Mouse (Mus musculus) spleen, postnatal 14 days (tissue): ENCODE results near the gene Prpf8.

Experiments
- DNase-seq, 2 experiments: peaks; one replicate each; pipeline ENCODE4 v3.0.0; 2021 to 2022; ENCODE audit warnings: low spot score in 2 of 2

Gene Prpf8

DNA sequence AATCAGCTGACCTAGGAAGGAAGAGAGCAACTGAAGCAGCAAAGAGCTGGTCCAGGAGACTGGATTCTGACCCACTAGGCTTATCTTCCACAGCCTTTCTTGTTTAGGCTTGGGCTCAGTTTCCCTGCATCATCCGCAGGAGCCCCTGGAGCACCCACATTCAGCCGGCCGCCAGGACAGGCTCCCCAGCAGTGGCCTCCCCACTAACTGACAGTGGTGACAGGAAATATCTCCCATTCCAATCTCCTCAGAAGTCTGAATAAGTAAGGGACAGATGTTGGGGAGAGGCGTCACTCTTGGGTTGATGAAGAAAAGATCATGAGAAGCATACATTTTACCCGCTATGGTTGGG lies 26.9 kb upstream of the Prpf8 start:
- no peak for DNase-seq

DNA sequence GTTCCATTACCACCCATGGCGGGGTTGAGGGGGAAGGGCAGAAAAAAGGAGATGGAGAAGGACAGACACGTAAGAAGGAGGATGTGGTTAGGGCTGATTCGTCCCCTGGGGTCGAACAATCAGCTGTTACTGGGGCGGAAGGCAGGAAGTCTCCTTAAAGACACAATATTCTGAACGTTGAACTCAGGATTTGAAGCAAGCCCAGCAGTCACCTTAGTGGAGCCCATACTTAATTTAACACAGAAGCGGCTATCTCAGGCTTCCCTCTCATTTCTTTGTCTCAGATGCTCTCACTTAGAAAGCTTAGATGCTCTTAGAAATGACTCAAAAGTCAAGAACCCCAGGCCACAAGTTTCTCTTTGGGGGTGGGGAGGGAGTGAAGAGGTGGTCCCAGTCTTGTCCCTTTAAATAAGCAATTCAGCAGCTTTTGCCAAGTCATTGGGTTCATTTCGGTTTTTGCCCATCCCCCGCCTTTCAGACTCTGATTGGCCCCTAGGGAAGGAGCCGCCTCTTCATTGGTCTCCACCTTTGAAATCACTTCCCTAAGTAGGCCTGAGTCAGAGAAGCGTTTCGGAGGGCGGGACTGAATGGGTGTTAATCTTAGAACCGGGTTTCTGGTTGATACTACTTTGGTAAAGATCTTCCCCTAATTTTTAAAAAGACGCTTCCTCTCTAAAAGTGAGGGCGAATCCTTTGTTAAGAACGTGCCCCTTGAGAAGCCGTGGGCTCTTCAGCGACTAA lies 26.3 kb upstream of the Prpf8 start:
- peak; percentile 75 to 83 for DNase-seq

DNA sequence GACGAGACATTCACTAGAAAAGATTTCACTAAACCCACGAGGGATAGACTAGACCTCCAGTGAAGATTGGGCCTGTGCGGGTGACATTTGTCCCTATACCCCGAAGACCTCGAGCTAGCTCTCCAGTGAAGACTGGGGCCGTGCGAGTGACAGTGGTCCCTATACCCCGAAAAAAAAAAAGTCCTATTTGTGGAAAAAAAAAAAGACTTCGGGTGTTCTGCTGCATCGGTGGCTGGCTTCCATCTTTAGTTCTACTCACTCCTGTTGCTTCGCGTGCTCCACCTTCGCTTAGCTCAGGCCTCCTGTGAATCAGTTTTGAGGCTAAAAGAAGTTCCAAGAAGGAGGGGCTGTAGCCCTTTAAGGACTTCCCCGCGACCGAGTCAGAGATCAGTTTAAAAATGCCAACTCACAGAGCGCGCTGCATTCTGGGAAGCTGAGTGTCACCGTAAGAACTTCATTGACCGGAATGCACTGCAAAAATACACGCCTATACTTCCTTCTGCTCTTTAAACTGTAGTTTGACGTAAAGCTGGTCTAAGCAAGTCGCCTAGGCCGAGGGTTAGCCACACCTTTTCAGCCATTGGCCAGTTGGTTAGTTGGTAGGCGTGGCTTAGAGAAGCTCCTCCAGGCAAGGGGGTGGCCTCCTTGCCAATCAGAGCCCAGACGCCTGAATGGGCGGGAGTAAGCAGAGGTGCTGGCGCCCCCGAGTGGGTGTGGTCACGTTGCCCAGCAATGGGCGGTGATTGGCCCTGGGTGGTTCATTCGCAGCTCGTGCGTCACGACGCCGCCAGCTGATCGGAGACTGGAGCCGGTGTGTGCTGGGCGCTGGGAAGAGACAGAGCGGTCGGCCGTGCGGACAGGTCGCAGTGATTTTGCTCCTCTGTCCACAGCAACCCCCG lies 25.5 kb upstream of the Prpf8 start, which contains the start of gene Tlcd2:
TSS of gene Tlcd2 (plus strand) at position 872 of the 899 bp plus-strand sequence.
- peak; percentile 97 to 98 for DNase-seq

DNA sequence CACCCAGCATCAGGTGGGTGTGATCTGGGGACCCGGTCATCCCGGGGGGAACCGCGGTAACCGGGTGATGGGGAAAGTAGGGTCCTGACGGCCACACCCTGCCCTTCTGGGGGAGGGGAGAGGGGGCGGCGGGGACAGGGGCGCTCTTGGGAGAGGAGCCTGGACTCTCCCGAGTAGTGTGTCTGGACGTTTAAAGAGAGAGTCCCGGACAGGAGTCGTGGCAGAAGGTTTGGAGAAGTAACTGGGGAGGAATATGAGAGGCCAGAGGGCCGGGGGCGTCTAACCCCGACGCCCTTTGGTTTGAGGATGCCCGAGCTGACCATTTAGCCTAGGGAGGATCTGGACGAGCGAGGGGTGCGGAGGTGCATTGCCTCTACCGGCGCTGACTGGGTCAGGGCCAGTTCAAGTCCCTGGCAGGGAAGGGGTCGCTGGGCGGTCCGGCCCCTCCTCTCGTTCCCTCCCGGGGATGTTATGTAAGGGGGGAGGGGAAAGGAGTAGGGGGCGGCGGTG lies 24.8 kb upstream of the Prpf8 start:
- DNase-seq: no peak

DNA sequence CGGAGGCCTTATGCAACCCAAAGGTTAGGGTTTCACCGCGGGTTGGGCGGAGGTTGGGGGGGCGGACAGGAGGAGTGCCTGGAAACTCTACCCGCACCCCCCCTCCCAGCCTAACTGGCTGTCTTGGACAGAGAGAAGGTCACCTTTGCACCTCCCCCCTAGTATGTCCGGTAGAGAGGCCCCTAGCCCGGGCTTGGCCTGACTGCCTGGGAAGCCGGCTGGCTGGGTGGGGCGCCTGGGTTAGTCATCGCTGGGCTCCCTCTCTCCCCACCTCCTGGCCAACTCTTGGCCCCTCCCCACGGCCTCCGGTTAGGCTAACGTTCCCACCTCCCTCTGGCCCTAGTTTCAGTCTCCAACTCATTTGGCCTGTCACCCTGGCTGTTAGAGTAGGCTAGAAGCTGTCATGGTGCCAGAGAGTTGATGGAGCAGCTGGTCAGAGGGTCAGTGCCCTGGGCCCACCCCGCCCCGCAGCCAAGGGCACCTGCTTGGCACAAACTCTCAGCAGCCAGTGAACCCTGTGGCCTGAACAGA lies 24.3 kb upstream of the Prpf8 start:
- DNase-seq: peak; percentile 48 to 49

DNA sequence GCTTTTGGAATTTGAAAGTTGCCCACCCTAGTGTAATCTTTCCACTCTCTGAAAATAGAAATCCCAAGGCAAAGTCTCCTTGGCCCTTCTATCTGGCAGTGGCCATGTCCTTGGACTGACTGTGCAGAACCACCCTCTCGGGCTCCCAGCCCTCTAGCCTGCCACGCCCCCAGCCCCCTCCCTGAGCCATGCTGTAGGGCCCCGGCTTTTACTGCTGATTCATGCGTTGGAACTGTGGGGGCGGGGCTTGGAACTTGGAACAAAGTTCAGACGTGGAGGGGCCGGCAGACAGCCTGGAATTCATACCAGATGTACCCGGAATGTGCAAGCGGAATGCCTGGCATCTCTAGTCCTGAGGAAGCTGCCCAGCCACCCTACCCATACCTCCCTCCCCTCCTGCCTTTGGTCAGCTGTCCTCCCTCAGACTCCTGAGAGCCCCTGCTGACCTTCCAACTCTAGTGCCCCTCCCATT lies 23.7 kb upstream of the Prpf8 start:
- DNase-seq: peak; percentile 59 to 63

DNA sequence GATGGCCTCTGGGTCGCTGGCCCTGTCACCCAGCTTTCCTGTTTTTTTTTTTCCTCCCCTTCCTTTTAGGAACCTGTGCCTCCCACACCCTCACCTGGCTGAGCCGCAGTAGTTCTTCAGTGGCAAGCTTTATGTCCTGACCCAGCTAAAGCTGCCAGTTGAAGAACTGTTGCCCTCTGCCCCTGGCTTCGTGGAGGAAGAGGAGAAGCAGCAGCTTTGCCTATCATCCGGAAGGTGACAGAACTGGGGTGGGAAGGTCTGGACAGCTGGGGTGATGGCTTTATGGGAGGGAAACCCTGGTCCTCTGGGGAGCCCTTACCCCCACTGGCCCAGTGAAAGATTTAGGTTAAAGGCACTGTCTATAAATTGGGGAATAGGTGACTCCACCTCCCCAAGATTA lies 23.0 kb upstream of the Prpf8 start:
- DNase-seq: no peak

DNA sequence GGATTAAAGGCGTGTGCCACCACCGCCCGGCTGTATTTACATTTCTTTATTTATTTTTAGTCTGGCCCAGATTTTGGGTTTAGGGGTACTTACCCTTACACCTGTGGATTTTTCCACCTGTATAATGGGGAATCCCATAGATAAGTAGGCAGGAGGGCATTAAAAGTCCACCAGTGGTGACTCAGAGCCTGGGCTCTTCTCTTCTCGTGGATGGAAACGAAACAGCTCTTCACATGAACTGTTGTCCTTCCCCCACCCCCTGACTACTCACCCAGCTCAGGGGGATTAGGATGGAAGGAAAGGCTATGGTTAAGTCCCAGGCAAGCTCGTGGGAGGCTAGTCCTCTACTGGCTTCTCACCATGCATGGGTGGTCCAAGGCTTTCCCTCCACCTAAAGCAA lies 22.2 kb upstream of the Prpf8 start:
- no peak for DNase-seq

DNA sequence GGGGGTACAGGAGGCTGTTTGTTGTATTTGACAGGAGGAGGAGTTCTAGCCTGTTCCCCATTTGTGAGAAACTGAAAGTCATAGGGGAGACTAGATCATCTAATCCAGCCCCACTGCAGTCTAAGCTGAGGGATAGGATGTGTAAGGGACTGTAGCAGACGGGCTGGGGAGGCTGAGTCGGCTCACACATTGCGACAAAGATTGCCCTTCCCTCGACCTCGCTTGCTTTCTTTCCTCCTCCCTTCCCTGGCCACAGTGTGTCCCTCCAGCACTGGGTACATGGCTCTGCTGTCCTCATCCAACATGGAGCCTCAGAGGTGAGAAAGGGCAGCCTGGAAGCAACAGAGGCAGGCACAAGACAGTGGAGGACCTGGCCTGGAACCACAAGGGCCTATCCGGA lies 21.6 kb upstream of the Prpf8 start:
- DNase-seq: no peak

DNA sequence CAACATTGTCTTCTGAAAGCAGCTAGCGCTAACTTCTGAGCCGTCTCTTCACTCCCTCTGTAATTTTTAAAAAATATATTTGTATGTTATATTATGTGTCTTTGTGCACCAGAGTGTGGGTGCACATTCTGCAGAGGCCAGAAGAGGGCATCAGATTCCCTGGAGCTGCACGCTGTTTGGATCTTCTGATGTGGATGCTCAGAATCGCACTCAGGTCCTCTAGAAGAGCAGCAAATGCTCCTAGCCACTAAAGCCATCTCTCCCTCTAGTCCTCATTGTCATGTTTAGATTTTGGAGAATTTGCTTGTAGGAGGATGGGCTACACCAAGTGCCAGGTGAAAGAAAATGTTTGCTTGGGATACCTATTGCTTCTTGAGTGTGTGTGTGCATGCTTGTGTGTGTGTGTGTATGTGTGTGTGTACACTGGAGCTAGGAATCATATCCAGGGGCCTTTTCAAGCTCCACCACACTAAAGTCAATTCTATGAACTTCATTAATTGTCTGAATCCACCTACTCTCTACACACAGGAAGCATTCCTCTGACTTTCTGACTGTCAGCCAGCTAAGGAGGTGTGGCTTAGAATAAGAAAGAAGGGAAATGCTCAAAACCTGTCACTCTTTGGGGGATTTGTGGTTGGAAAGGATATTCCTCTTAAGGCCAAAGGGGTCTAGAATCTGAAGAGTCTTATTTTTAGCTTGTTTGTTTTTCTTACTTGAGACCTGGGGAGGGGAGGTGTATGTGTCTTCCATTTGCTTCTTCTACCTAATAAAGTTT lies 19.7 kb upstream of the Prpf8 start:
- no peak for DNase-seq

DNA sequence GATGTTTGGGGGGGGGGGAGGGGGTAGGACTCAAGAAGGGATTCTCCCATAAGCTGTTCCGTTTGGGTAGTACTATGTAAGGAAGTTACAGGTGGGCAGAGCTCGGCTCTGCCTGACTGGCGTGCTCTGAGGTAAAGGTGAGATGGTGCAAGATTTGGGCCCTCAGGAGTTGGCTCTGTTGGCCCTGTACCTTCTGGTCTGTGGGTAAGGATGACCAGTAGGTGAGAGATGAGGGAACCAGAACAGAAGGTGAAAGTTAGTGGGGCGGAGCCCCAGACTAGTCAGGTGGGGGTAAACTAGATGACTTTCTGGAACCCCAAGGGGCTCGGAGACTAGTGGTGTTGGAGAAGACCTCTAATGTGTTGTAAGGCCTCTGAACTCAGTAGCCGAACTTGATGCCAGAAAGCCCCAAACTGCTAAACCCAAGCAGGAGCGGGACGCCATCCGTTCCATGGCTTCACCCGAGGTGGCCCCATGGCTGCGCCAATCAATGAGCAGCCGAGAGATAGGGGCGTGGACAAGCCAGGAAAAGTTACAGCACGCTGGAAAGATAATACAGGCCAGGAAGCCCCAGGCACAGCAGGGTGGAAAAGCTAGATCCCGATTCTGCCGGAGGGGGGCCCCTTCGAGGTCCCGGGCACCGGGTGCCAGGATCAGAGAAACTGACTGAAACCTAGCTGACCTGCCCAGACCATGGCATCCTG lies 19.0 kb upstream of the Prpf8 start:
- peak in 1 of 2 experiments; percentile 27 for DNase-seq

DNA sequence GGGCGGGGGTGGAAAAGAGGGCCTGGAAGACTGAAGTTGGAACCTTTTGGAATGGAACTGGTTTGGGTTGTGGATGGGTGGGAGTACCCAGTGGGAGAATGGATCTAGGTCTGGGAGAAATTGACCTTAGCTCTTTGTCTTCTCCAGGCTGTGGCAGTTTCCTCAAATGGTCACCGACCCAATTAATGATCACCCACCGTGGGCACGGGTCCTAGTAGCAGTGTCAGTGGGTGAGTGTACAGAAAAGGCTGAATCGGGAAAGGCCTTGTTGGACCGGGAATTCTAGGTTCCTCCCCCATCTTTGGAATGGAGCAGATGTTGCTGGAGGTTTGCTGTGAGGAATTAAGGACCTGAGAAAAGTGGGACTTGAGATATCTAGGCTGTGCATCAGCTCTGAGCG lies 18.2 kb upstream of the Prpf8 start:
- DNase-seq: no peak

DNA sequence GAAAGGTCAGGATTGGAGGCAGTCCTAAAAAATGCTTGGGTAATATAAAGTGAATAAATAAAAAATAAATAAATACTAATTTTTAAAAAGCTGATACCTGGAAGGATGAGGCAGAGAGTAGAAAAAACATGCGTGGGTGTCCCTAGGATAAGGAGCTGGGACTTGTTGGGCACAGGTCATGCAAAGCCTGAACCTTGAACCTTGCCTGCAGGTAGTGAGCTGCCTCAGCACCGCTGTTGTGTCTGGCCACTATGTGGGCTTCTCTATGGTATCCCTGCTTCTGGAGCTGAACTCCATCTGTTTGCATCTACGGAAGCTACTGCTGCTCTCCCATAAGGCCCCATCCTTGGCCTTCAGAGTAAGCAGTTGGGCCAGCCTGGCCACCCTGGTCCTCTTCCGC lies 17.4 kb upstream of the Prpf8 start:
- DNase-seq: no peak

DNA sequence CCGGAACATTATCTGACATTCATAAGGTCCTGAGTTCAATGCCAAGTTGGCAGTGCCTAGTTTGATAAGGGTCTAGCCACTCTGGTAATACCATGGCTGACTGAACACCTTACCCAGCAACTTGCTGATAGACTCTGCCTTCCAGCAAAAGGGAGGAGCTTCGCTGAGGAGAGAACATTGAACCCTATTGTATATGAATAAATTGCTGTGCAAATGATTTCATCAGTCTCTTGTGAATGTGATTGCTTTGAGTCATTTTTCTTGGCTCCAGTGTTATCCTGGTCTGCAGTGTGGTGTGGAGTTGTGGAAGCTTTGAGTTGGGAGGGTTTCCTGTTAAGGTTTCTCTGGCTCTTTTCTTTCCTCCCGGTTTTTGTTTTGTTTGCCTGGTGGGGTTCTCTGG lies 15.9 kb upstream of the Prpf8 start:
- DNase-seq: no peak

DNA sequence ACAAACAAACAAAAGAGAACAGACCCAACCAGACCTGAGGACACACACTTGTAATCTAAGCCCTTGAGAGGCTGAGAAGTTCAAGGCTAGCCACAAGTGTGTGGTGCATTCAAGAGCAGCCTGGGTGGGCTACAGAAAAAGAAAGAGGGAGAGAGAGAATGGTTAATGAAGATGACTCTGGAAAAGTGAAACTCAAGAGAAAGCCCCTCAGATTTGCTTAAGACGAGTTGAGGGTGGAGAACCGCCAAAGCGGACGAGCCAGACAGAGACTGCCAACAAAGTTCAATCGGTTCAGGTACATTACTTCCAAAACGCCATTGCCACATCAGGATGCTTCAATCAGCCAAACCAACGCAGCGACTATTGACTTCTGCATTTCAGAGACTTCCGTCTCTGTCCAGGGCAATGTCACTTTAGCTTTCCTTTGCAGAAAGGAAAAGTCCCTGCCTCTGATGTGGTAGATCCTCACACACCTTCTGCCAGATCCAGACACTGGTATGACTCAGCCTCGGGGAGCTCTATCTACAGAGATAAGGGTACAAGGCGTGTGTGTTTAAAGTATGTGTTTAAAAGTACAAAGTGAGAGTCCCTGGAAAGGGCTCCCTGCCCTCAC lies 14.0 kb upstream of the Prpf8 start:
- DNase-seq: no peak

DNA sequence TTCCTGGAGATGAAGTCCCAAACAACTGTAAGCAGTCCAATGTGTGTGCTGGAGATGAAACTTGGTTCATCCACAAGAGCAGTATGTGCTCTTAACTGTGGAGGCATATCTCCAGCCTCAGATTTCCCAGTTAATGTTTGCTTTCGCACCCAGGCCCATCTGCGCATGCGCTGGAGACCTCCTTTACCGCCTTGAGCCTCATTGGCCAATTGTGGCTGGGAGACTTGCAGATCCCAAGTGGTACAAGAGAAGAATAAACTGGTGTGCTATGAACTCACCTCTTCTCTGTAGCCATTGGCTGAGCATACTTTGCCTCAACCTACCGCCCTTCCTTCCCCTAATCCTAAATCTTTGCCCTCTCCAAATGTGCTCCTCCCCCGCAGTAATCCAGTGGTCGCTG lies 13.2 kb upstream of the Prpf8 start:
- DNase-seq: no peak

DNA sequence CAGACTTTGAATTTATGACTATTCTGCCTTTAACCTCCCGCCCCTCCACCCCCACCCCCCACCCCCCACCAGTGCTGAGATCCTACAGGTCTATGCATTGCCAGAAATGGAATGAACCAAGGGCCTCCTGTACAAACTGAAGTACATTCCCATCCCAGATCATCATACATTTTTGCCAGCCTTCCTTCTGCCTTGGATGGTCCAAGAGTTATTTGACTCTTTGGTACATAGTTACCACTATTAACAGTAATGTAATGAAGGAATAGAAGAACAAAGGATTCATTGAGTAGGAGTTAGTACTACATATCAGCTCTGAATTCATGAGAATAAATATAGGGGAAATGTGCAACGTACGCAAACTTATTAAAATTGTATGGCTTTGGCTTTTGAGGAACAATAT lies 424 bp upstream of the Prpf8 start:
- no peak for DNase-seq

DNA sequence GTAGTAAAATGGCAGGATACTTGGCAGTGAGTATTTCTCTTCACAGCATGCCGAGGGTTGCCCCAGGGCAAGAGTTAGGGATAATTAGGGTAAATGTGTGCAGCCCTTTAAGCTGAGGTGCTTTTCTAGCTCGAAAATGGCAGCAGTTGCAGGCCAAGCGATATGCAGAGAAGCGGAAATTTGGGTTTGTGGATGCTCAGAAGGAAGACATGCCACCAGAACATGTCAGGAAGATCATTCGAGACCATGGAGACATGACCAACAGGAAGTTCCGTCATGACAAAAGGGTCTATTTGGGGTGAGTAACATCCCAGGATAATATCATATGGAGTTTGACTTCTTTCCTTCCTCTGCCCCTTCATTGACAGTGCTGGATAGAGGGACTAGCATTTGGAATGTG lies 880 bp downstream of the Prpf8 start:
- no peak for DNase-seq

DNA sequence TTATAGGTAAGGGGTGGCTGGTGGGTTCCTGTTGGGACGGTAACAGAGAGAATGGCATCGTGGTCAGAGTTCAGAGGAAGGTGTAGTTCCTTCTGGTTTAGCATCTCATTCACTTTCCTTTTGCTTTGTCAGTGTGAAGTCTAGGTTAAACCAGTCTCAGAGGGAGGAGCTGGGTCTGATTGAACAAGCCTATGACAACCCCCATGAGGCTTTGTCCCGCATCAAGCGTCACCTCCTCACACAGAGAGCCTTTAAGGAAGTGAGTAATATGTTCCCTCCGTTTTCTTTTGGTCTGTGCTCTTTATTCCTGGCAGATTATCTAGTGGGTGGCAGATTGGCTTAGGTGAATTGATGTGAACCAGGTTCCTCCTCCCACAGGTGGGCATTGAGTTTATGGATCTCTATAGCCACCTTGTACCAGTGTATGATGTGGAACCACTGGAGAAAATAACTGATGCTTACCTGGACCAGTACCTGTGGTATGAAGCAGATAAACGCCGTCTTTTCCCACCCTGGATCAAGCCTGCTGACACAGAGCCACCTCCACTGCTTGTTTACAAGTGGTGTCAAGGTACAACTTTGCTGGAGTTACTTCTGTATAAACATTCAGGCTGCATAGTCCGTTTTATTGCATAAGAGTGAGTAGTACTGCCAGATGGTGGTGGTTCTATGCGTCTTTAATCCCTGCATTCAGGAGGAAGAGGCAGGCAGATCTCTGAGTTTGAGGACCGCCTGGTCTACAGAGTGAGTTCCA lies 7.9 kb downstream of the Prpf8 start:
- DNase-seq: no peak

DNA sequence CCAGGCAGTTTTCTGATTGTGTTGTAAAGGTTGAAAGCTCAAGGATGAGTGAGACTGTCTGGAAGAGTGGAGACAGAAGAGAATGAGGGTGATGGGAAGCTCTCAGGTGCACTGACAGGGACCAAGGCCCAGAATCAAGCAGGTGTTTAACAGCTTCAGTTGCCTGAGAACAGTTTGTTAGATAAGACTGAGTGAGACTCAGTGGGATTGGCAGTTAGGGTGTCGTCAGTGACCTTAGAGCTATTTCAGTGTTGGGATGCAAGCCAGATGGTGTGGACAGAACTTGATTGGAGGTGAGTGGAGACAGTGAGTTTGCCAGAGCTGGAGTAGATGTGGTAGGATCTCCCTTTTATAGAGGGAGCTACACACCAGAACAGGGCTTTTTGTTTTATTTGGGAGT lies 11.5 kb downstream of the Prpf8 start:
- no peak for DNase-seq
